Mouse (Mus musculus) bone marrow macrophage, adult 2 months (primary cell): ENCODE measurements around the gene Svop.

Source experiments
- CTCF ChIP-seq: IDR thresholded peaks from 2 replicates; pipeline ENCODE4 v1.5.1; 2012; ENCODE audit warnings: low read depth, mild to moderate bottlenecking, low read length, moderate library complexity
- POLR2A ChIP-seq: IDR thresholded peaks from 2 replicates; pipeline ENCODE4 v1.6.1; 2012; ENCODE audit warnings: mild to moderate bottlenecking, low read depth, low read length, borderline replicate concordance

DNA sequence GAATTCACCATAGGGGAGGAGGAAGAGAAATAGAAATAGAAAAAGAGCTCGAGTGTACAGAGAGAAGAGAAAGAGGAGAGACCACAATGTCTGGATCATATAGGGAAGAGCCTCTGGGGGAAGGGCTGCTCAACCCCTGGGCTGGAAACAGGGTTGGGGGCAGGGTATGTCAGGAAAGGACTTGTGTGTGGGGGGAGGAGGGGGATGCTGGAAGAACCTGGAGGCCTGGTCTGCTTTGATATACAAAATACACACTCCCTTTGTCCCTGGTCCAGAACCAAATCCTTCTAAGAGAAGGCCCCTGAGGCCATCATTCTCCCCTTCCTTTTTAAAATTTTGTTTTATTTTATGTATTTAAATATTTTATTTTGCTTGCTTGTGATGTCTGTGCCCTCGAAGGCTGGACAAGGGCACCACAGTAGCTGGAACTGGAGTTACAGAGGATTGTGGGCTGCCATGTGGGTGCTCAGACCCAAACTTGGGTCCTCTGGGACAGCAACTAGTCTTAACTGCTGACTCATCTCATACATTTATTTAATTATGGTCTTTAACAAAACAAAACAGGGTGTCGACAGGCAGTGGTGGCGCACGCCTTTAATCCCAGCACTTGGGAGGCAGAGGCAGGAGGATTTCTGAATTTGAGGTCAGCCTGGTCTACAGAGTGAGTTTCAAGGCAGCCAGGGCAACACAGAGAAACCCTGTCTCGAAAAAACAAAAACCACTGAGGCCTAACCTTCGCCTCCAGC lies 35.3 kb upstream of the Svop start:
- no peak for TF ChIP-seq POLR2A
- no peak for TF ChIP-seq CTCF
